In the genomic region with DNA sequence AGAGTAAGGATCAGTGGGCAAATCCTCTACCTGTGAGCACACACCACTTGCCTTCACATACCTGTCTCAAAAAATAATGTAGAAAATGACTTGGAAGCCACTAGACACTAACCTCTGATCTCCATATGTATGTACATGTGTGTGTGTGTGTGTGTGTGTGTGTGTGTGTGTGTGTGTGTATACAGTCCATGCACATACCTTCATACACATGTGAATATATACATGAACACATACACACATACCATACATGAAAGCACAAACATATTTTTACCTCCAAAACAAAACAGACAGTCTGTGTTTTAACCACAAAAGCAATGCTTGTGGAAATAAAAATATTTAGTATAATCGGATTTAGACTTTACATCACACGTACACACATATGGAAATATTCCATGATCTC, we compare ENCODE assay signal across 27 mouse cellular contexts.
"Had no signal": no experiment of that assay in that cellular context is flagged by ENCODE, and none has a peak within 500 bp of the region (broad histone marks: within the 10 kb centered on the region; RNA-seq: fewer than 3 reads in every experiment).

No protein-coding gene starts in this region.

- H3K4me3 ChIP-seq: embryonic facial prominence, embryonic 10.5 days; embryonic facial prominence, embryonic 12.5 days; embryonic facial prominence, embryonic 13.5 days; embryonic facial prominence, embryonic 15.5 days; erythroblast, embryonic 14.5 days; forebrain, embryonic 10.5 days; forebrain, embryonic 12.5 days; forebrain, embryonic 13.5 days; forebrain, embryonic 15.5 days; gastrocnemius, adult 2 months had no signal

- DNase-seq: cerebellum, adult 2 months; cerebellum, adult 8-10 months; cerebellum, adult 9-10 months; cerebellum, adult 9-11 months; cerebellum, postnatal 10 days; cerebellum, postnatal 14 days; cerebellum, postnatal 25 days; cerebellum, postnatal 36 days; embryo, embryonic 11 days; forebrain, postnatal 0 days; gastrocnemius, adult 2 months; gastrocnemius, postnatal 10 days; gastrocnemius, postnatal 14 days; gastrocnemius, postnatal 25 days; gastrocnemius, postnatal 36 days; heart, adult 11 months; heart, adult 18-20 months had no signal

- H3K36me3 ChIP-seq: embryonic facial prominence, embryonic 10.5 days; embryonic facial prominence, embryonic 12.5 days; embryonic facial prominence, embryonic 13.5 days; embryonic facial prominence, embryonic 15.5 days; forebrain, embryonic 10.5 days; forebrain, embryonic 12.5 days; forebrain, embryonic 15.5 days had no signal

- ATAC-seq: forebrain, embryonic 13.5 days; forebrain, embryonic 15.5 days; forebrain, embryonic 16.5 days; forebrain, postnatal 0 days had no signal

- H3K27me3 ChIP-seq: embryonic facial prominence, embryonic 12.5 days; embryonic facial prominence, embryonic 13.5 days; embryonic facial prominence, embryonic 15.5 days; forebrain, embryonic 12.5 days; forebrain, embryonic 13.5 days; forebrain, embryonic 15.5 days had no signal

- H3K4me2 ChIP-seq: embryonic facial prominence, embryonic 12.5 days; embryonic facial prominence, embryonic 13.5 days; embryonic facial prominence, embryonic 15.5 days; forebrain, embryonic 12.5 days; forebrain, embryonic 13.5 days; forebrain, embryonic 15.5 days had no signal

- H3K4me1 ChIP-seq: embryonic facial prominence, embryonic 10.5 days; embryonic facial prominence, embryonic 12.5 days; embryonic facial prominence, embryonic 13.5 days; embryonic facial prominence, embryonic 15.5 days; forebrain, embryonic 10.5 days; forebrain, embryonic 12.5 days; forebrain, embryonic 13.5 days; forebrain, embryonic 15.5 days had no signal

- H3K9me3 ChIP-seq: embryonic facial prominence, embryonic 10.5 days; embryonic facial prominence, embryonic 12.5 days; embryonic facial prominence, embryonic 13.5 days; embryonic facial prominence, embryonic 15.5 days; forebrain, embryonic 10.5 days; forebrain, embryonic 12.5 days; forebrain, embryonic 13.5 days; forebrain, embryonic 15.5 days had no signal

- H3K27ac ChIP-seq: embryonic facial prominence, embryonic 10.5 days; embryonic facial prominence, embryonic 12.5 days; embryonic facial prominence, embryonic 13.5 days; embryonic facial prominence, embryonic 15.5 days; forebrain, embryonic 10.5 days; forebrain, embryonic 12.5 days; forebrain, embryonic 13.5 days; forebrain, embryonic 15.5 days; gastrocnemius, adult 2 months had no signal

- H3K9ac ChIP-seq: embryonic facial prominence, embryonic 12.5 days; embryonic facial prominence, embryonic 13.5 days; embryonic facial prominence, embryonic 15.5 days; forebrain, embryonic 12.5 days; forebrain, embryonic 13.5 days; forebrain, embryonic 15.5 days; forebrain, postnatal 0 days had no signal
